Mouse (Mus musculus) heart, postnatal 36 days (tissue): ENCODE results near the gene Gm10197. TPM values are rescaled to one million over a fixed set of nuclear protein-coding genes. Genes with fewer than 3 reads are reported as not detected.
A peak's percentile ranks its signal among the peaks of the same experiment; 100 is the strongest.
"Not testable (repeated sequence)": the region's sequence is repeated elsewhere in the genome, so short reads cannot be mapped to it uniquely, and the experiment has no call there.

ENCODE experiments used
- DNase-seq, 2 experiments: peaks; one replicate each; pipeline ENCODE4 v3.0.0; 2021 to 2022
- intact Hi-C: fragments of 180-260 bp; cut with DNase I; formaldehyde crosslinking; loops from one replicate; pipeline ENCODE4 v1.15.1; 2025
- total RNA-seq, 2 experiments: library from RNA; stranded (reverse); gene quantifications; 2 replicates each; pipeline ENCODE4 v1.2.3; 2021

Gene Gm10197
- total RNA-seq, 2 experiments from 2014 or later = not detected

DNA sequence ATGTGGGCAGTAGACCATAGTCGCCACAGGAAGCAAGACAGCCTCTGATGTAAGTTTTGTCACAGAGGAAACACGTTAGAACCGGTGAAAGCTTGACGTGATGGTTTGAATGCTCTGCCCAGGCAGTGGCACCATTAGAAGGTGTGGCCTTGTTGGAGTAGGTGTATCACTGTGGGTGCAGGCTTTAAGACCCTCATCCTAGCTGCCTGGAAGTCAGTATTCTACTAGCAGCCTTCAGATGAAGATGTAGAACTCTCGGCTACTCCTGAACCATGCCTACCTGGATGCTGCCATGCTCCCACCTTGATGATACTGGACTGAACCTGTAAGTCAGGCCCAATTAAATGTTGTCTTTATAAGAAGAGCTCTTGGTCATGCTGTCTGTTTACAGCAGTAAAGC, 24.2 kb upstream of the Gm10197 start:
- not testable (repeated sequence) for DNase-seq
- intact Hi-C loops = loop anchor here (1.0 to 10.0 kb wide), 4 partner anchors 23 to 549 kb away; partner anchors contain the start of genes Bbip1 and Shoc2

DNA sequence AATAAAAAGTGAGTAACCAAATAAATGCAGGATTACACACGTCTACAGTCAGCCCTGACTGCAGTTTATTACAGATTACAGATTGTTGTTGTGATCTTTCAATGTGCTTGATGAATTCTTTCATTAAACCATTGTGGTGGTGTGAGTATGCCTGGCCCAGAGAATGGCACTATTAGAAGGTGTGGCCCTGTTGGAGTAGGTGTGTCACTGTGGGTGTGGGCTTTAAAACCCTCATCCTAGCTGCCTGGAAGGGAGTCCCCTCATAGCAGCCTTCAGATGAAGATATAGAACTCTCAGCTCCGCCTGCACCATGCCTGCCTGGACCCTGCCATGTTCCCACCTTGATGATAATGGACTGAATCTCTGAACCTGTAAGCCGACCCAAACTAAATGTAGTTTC, 23.4 kb upstream of the Gm10197 start:
- DNase-seq = not testable (repeated sequence)
- intact Hi-C loops = loop anchor here (1.0 to 10.0 kb wide), 3 partner anchors 184 to 550 kb away; partner anchors contain the start of genes Bbip1 and Shoc2

DNA sequence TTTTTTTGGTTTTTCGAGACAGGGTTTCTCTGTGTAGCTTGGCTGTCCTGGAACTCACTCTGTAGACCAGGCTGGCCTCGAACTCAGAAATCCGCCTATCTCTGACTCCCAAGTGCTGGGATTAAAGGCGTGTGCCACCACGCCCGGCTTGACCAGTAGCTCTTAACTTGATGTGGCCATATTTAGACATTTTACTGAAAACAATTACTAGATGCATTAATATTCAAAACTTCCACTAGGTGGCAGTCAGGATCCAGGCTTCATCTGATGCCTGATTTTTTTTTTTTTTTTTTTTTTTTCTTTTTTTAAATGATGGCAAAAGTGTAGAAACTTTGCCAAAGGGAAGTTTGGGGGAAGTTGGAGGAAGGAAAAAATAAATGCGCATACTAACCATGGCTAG, 23.0 kb upstream of the Gm10197 start:
- DNase-seq = peak; percentile 26 to 29
- intact Hi-C loops = loop anchor here (10.0 kb wide), 1 partner anchor 550 kb away; the partner anchor contains the start of genes Bbip1 and Shoc2

- intact Hi-C loops = loop anchor here (10.0 kb wide), 1 partner anchor 551 kb away; the partner anchor contains the start of genes Bbip1 and Shoc2
- DNase-seq = no peak
Measured at GRCm38 (mm10) chr19:53393646-53394045, 22.1 kb upstream of the Gm10197 start.

DNA sequence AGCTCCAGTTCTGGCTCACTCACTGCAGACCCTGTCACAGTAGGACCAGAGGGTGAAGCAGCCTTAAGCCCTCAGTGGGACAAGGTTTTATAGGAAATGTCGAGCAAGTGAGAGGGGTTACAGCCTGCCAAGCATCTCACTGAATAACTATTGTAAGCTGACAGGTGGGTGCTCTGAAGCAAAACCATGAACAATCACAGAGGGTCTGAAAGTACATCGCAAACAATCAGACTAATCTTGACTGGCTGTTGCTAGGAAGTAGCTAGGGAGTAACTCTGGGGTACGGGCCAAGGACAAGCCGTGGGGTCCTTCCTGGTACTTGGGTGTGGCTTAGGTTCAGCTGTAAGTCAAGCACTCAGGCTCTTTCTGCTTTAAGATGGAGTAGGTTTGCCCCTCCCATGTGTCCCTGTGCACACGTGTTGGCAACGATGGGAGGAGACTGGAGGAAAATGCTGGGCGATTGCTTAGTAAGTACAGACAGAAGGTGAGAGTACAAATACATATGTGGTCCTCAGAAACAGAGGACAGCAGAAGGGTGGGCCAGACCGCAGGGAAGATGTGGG, 21.3 kb upstream of the Gm10197 start:
- no peak for DNase-seq
- intact Hi-C loops = loop anchor here (10.0 kb wide), 1 partner anchor 552 kb away; the partner anchor contains the start of genes Bbip1 and Shoc2

DNA sequence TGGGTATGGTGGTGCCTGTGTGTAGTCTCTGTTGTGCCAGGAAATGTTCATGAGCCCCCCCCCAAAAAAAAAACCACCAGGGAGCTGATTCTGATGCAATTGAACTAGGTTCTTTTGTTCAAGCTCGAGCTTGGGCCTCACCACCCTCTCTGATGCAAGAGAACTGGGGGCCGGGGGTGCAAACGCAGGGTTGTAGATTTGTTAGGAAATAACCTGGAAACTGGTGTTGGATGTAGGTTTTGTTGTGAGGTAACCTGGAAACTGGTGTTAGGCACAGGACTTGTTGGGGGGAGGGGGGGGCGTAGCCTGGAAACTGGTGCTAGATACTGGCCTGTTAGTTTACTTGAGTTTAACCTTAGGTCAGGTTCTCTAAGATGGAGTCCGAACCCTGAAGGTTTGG, 20.2 kb upstream of the Gm10197 start:
- no peak for DNase-seq
- intact Hi-C loops = loop anchor here (10.0 kb wide), 1 partner anchor 553 kb away; the partner anchor contains the start of genes Bbip1 and Shoc2

DNA sequence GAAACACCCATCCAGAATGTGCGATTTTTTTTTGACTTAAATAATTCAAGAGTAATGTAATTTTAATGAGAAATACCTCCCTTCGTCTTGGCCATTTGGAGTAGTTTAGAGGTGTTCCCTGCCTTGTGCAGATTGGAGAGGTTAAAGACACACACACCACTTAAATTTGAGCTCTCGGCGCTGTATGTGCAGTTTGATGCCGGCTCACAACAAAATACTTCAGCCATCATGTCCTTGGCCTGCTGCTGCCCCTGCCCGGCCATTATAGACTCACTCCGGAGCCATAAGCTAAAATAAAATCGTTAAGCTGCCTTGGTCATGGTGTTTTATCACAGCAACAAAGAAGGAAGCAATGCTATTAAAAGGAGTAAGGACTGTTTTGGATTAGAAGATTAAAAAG, 19.8 kb upstream of the Gm10197 start:
- no peak for DNase-seq
- intact Hi-C loops = loop anchor here (10.0 kb wide), 1 partner anchor 553 kb away; the partner anchor contains the start of genes Bbip1 and Shoc2

DNA sequence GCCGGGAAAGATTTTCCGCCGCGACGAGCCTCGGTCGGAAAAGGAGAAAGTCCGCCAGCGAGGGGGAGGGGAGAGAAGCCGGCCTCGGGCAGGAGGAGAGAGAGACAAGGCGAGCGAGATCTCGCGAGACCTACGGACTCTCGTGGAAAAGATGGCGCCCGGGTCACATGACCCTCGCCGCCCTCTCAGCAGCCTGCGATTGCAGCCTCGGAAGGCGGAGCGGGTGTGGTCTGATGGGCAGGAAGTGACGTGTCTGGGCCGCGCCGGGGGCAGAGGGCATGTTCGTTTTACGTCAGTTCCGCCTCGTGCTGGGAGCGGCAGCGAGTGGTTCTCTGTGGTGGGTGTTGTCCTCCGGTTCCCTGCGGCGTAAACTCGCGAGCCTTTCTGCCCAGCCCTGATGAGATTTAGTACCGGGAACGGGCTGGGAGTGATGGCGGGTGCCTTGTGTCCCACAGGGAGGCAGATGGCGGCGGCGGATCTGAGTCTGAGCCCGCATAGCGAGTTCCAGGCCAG, 19.0 kb upstream of the Gm10197 start, which contains the start of gene Smndc1:
TSS of gene Smndc1 (minus strand) at position 84 of the 513 bp plus-strand sequence.
- intact Hi-C loops = loop anchor here (10.0 kb wide), 1 partner anchor 554 kb away; the partner anchor contains the start of genes Bbip1 and Shoc2

DNA sequence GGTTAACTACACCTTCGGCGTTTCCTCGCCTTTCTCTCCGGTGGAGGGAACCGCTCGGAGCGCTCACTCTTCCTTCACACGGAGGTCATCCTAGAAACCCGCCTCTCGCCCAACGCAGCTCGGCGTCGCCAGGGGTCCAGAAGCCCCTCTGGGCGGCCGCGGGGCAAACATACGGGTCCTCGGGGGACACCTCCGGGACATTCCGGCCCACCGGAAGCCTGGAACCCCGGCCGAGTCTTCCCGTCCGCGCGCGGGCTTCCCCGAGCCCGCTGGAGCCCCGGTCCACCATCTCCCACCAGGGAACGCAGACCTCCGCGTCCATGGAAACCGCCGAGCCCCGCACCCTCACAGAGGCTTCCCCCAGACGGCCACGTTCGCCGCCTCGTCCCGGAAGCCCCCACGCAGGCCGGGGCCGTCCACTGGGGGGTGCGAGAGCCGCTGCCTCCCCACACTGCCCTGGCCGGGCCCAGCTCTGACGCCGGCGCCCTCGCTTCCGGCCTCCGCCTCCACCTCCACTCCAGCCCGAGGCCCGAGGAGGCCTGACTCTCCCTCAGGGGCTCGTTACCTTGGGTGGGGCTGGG, 18.4 kb upstream of the Gm10197 start:
- no peak for DNase-seq
- intact Hi-C loops = loop anchor here (10.0 kb wide), 1 partner anchor 555 kb away; the partner anchor contains the start of genes Bbip1 and Shoc2

More for the DNA sequence above, 19.0 kb upstream of the Gm10197 start, which contains the start of gene Smndc1:
- peak; percentile 97 to 98 for DNase-seq

DNA sequence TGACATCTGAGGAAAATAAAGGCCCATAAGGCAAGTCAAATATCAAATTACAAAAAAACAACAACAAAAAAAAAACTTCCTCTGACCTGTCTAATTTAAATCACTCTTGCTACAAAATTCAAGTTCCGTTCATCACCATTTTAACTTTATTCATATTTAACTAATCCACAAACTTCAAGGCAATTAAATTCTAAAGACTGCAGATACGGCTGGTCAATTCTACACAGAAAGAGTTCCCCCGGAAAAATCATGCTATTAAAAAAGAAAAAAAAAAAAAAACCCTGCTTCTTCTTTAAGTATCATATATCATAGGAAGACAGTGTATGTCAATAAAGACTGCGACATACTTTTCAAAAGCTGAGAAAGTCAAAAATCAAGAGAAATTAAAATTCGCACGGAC, 17.9 kb upstream of the Gm10197 start:
- DNase-seq = no peak
- intact Hi-C loops = no loop called here

DNA sequence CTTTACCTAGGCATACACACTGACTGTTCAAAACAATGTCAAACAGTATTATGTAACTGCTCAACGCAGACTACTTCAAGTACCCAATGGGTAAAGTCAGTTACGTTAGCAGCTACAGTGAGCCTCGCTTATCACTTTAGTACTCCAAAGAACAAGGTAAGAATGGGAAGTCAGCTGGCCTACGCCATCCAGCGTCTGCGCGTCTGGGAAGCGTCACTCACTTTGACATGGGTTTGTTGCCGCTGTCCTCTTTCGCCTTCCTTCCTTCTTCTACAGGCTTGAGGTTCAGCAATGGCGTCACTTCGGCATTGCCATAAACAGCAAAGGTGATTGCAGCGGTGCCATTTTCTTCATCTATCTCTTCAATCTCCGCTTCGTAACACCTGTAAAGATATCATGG, 11.8 kb upstream of the Gm10197 start:
- no peak for DNase-seq
- intact Hi-C loops = no loop called here

GRCm38 (mm10) chr19:53378421-53378820, 6.9 kb upstream of the Gm10197 start:
- intact Hi-C loops = no loop called here
- no peak for DNase-seq

DNA sequence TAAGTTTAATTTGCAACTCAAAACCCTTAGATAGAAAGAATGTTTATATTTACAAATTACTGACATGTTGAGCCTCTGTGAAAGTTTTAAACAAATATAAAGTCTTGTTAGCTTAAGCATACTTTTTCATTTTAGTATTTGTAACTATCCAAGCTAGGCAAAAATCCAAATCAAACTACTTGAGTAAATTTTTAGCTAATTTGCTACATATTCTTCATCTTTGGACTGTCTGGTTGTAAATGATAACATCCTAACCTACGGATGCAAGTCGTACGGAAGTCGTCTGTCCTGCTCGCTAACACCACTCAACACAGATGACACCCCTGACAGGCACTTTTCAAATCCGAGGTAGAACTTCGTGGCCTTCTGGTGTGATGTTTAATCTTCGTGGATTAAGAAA, 6.1 kb upstream of the Gm10197 start:
- DNase-seq = no peak
- intact Hi-C loops = no loop called here

DNA sequence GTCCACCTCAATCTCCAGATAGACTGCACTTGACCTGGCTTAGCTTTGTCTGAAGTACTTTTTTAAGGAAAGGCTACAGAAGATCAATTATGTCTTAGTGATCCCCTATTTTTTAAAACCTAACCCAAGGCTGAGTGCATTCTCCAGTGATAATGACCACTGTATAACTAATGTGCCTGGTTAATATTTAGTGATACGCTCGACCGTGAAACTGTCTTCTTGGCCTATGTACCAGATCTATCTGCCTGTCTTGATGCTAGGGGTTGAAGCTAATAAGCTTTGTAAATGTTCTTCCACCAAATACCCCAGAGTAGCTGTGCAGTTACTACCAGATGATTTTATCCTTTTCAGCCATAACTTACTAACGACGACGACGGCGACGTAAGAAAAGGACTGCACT, 4.2 kb upstream of the Gm10197 start:
- DNase-seq = no peak
- intact Hi-C loops = no loop called here

- DNase-seq = no peak
- intact Hi-C loops = no loop called here
Measured at GRCm38 (mm10) chr19:53375299-53375698, 3.7 kb upstream of the Gm10197 start.

DNA sequence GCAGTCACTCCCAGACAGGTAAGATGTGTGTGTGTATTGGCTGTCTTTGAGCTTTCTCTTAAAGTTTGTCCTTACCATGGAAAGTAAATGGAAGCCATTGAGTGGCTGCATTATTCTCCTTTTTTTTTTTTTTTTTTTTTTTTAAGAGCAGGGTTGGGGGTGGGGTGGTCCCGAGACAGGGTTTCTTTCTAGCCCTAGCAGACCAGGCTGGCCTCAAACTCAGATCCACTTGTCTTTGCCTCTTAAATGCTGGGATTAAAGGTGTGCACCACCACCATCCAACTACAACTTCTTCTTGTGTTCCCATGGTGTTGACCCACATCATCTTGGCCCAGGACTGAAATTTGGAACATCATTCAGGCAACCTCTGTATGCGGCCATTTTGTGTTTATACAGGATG, 2.0 kb upstream of the Gm10197 start:
- intact Hi-C loops = no loop called here

DNA sequence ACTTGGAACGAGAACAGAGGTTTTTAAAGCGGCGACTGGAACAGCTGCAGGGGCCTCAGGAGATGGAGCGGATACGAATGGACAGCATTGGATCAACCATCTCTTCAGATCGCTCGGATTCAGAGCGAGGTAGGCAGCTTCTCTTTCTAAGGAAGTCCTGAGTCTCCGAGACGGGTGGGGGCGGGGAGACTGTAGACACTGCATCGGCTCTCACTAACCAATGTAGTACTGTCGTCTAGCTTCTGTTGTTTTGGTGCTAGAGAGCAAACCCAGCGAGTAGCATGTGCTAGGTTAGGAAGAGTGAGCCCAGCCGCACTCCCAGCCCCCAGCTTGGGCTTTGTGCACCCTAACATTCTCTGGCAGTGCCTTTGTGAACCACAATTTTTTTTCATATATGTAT, 1.3 kb downstream of the Gm10197 start:
- intact Hi-C loops = no loop called here
- no peak for DNase-seq

More for the DNA sequence above, 2.0 kb upstream of the Gm10197 start:
- DNase-seq = no peak

DNA sequence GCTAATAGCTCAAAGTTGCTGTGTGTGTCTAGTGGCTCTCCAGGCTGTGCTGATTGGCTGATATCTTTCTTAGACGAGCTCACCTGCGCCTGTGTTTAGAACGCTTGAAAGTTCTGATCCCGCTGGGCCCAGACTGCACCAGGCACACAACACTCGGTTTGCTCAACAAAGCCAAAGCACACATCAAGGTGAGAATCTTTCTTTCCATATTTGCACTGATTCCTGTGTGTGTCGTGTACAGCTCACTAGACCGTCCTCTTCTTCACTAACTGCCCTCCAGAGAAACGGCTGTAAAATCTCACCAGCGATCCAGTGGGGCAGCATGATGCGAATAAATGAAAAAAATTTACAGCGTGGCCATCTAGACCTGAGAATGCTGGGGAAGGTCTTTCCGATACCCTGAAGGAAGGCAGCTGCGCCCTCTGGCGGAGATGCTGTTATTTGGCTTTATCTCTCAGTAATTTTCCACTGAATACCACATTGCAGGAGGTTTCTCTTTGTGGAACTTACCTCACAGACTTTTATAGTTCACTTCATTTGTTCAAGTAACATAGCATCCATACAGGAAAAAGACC, 2.0 kb downstream of the Gm10197 start:
- DNase-seq = peak; percentile 82 to 87
- intact Hi-C loops = loop anchor here (1.0 to 5.0 kb wide), 3 partner anchors 57 to 361 kb away; partner anchors contain the start of gene Mxi1

DNA sequence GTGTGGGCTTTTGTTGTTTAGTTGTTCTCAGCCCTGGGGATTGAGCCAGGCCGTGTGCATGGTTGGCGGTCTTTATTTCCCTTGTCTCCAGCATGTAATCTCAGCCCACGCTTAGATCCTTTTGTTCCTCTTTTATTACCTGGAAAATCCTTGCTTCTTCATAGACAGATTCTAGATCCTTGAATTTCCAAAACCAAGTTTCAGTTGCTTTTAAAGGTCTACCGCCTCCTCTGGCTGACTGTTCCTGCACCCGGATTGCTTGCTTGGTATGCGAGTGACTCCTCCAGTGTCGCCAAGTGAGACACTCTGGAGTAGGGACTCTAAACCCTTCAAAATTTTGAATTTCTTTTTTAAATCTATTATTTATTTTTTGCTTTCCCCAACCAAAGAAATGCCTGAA, 4.7 kb downstream of the Gm10197 start:
- no peak for DNase-seq
- intact Hi-C loops = loop anchor here (5.0 kb wide), 1 partner anchor 55 kb away; the partner anchor contains the start of gene Mxi1

- DNase-seq = no peak
- intact Hi-C loops = loop anchor here (5.0 kb wide), 1 partner anchor 54 kb away; the partner anchor contains the start of gene Mxi1
Measured at GRCm38 (mm10) chr19:53366057-53366775, 5.3 kb downstream of the Gm10197 start.
